Mouse (Mus musculus): ENCODE results near the gene Mmp2. TPM values are rescaled to one million over a fixed set of nuclear protein-coding genes. Genes with fewer than 3 reads are reported as not detected.

The Mmp2 gene
- polyA plus RNA-seq, 1 experiment: 18.3 TPM

- Histone ChIP-seq H3K27me3 (ENCODE audit: control insufficient read depth, insufficient read depth, low read length) (no peaks in the 10 kb centered on the region), H3K27ac (ENCODE audit: insufficient read depth, low read length) (no peak overlapping the region), H3K36me3 (ENCODE audit: control insufficient read depth, insufficient read depth, low read length) (no peaks in the 10 kb centered on the region), H3K4me1 (ENCODE audit: control insufficient read depth, insufficient read depth, insufficient read length) (no peaks in the 10 kb centered on the region), H3K4me3 (ENCODE audit: extremely low read depth, insufficient read depth, insufficient read length) (no peak overlapping the region)
- no peak for TF ChIP-seq POLR2A (IDR thresholded peaks at IDR 0.05; ENCODE audit: low read depth, low read length)
- TF ChIP-seq CTCF (IDR thresholded peaks at IDR 0.05; ENCODE audit: extremely low read depth, insufficient read depth, insufficient read length, insufficient replicate concordance): no peak
- DNase-seq (ENCODE audit: low read depth in 1 of 2, low spot score in 2 of 2): no peak
Observed at GRCm38 (mm10) chr8:92821151-92821550, 5.9 kb upstream of the Mmp2 start.

GRCm38 (mm10) chr8:92822386-92822785, 4.7 kb upstream of the Mmp2 start:
- Histone ChIP-seq H3K36me3 (ENCODE audit: control insufficient read depth, insufficient read depth, low read length) (no peaks in the 10 kb centered on the region), H3K4me3 (ENCODE audit: extremely low read depth, insufficient read depth, insufficient read length) (no peak overlapping the region), H3K4me1 (ENCODE audit: control insufficient read depth, insufficient read depth, insufficient read length) (no peaks in the 10 kb centered on the region), H3K27ac (ENCODE audit: insufficient read depth, low read length) (no peak overlapping the region), H3K27me3 (ENCODE audit: control insufficient read depth, insufficient read depth, low read length) (peaks cover 3% of the 10 kb centered on the region; the same call in 1 of the 2 replicates)
- WGBS: 44% methylated on average over 5 of the region's 5 CpGs
- no peak for DNase-seq (ENCODE audit: low read depth in 1 of 2, low spot score in 2 of 2)
- TF ChIP-seq POLR2A (IDR thresholded peaks at IDR 0.05; ENCODE audit: low read depth, low read length) (no peak), CTCF (IDR thresholded peaks at IDR 0.05; ENCODE audit: extremely low read depth, insufficient read depth, insufficient read length, insufficient replicate concordance) (no peak)

GRCm38 (mm10) chr8:92825991-92826390, 1.1 kb upstream of the Mmp2 start:
- Histone ChIP-seq H3K4me1 (ENCODE audit: control insufficient read depth, insufficient read depth, insufficient read length) (no peaks in the 10 kb centered on the region), H3K27ac (ENCODE audit: insufficient read depth, low read length) (no peak overlapping the region), H3K27me3 (ENCODE audit: control insufficient read depth, insufficient read depth, low read length) (peaks cover 3% of the 10 kb centered on the region; the same call in 1 of the 2 replicates), H3K36me3 (ENCODE audit: control insufficient read depth, insufficient read depth, low read length) (no peaks in the 10 kb centered on the region), H3K4me3 (ENCODE audit: extremely low read depth, insufficient read depth, insufficient read length) (no peak overlapping the region)
- TF ChIP-seq CTCF (IDR thresholded peaks at IDR 0.05; ENCODE audit: extremely low read depth, insufficient read depth, insufficient read length, insufficient replicate concordance) (no peak), POLR2A (IDR thresholded peaks at IDR 0.05; ENCODE audit: low read depth, low read length) (no peak)
- 66% methylated on average over 4 of the region's 4 CpGs for WGBS
- no peak for DNase-seq (ENCODE audit: low read depth in 1 of 2, low spot score in 2 of 2)

- Histone ChIP-seq H3K4me3 (ENCODE audit: extremely low read depth, insufficient read depth, insufficient read length) (no peak overlapping the region), H3K27ac (ENCODE audit: insufficient read depth, low read length) (no peak overlapping the region), H3K4me1 (ENCODE audit: control insufficient read depth, insufficient read depth, insufficient read length) (no peaks in the 10 kb centered on the region), H3K36me3 (ENCODE audit: control insufficient read depth, insufficient read depth, low read length) (no peaks in the 10 kb centered on the region), H3K27me3 (ENCODE audit: control insufficient read depth, insufficient read depth, low read length) (peaks cover 3% of the 10 kb centered on the region; the same call in 1 of the 2 replicates)
- DNase-seq (ENCODE audit: low read depth in 1 of 2, low spot score in 2 of 2): no peak
- no peak for TF ChIP-seq CTCF (IDR thresholded peaks at IDR 0.05; ENCODE audit: extremely low read depth, insufficient read depth, insufficient read length, insufficient replicate concordance)
- TF ChIP-seq POLR2A (IDR thresholded peaks at IDR 0.05; ENCODE audit: low read depth, low read length): no peak
- WGBS: 83% methylated on average over 15 of the region's 15 CpGs
Observed at GRCm38 (mm10) chr8:92828251-92828743, 1.2 kb downstream of the Mmp2 start.

- Histone ChIP-seq H3K4me3 (ENCODE audit: extremely low read depth, insufficient read depth, insufficient read length) (no peak overlapping the region), H3K27ac (ENCODE audit: insufficient read depth, low read length) (no peak overlapping the region), H3K36me3 (ENCODE audit: control insufficient read depth, insufficient read depth, low read length) (no peaks in the 10 kb centered on the region), H3K4me1 (ENCODE audit: control insufficient read depth, insufficient read depth, insufficient read length) (no peaks in the 10 kb centered on the region), H3K27me3 (ENCODE audit: control insufficient read depth, insufficient read depth, low read length) (no peaks in the 10 kb centered on the region)
- TF ChIP-seq CTCF (IDR thresholded peaks at IDR 0.05; ENCODE audit: extremely low read depth, insufficient read depth, insufficient read length, insufficient replicate concordance): no peak
- no peak for TF ChIP-seq POLR2A (IDR thresholded peaks at IDR 0.05; ENCODE audit: low read depth, low read length)
- WGBS: 54% methylated on average over 5 of the region's 5 CpGs
- DNase-seq (ENCODE audit: low read depth in 1 of 2, low spot score in 2 of 2): no peak
Observed at GRCm38 (mm10) chr8:92834065-92834731, 7.1 kb downstream of the Mmp2 start.

GRCm38 (mm10) chr8:92834786-92835500, 7.9 kb downstream of the Mmp2 start:
- no peaks in the 10 kb centered on the region for H3K36me3 ChIP-seq (ENCODE audit: control insufficient read depth, insufficient read depth, low read length)
- no peak overlapping the region for H3K4me3 ChIP-seq (ENCODE audit: extremely low read depth, insufficient read depth, insufficient read length)
- no peak for DNase-seq (ENCODE audit: low read depth in 1 of 2, low spot score in 2 of 2)
- H3K27ac ChIP-seq (ENCODE audit: insufficient read depth, low read length): no peak overlapping the region
- 88% methylated on average over 11 of the region's 11 CpGs for WGBS
- TF ChIP-seq CTCF (IDR thresholded peaks at IDR 0.05; ENCODE audit: extremely low read depth, insufficient read depth, insufficient read length, insufficient replicate concordance): no peak
- no peak for TF ChIP-seq POLR2A (IDR thresholded peaks at IDR 0.05; ENCODE audit: low read depth, low read length)
- no peaks in the 10 kb centered on the region for H3K4me1 ChIP-seq (ENCODE audit: control insufficient read depth, insufficient read depth, insufficient read length)
- no peaks in the 10 kb centered on the region for H3K27me3 ChIP-seq (ENCODE audit: control insufficient read depth, insufficient read depth, low read length)

- Histone ChIP-seq H3K27me3 (ENCODE audit: control insufficient read depth, insufficient read depth, low read length) (no peaks in the 10 kb centered on the region), H3K27ac (ENCODE audit: insufficient read depth, low read length) (no peak overlapping the region), H3K36me3 (ENCODE audit: control insufficient read depth, insufficient read depth, low read length) (no peaks in the 10 kb centered on the region), H3K4me3 (ENCODE audit: extremely low read depth, insufficient read depth, insufficient read length) (no peak overlapping the region), H3K4me1 (ENCODE audit: control insufficient read depth, insufficient read depth, insufficient read length) (no peaks in the 10 kb centered on the region)
- 93% methylated on average over 11 of the region's 11 CpGs for WGBS
- DNase-seq (ENCODE audit: low read depth in 1 of 2, low spot score in 2 of 2): no peak
- TF ChIP-seq CTCF (IDR thresholded peaks at IDR 0.05; ENCODE audit: extremely low read depth, insufficient read depth, insufficient read length, insufficient replicate concordance) (no peak), POLR2A (IDR thresholded peaks at IDR 0.05; ENCODE audit: low read depth, low read length) (no peak)
Observed at GRCm38 (mm10) chr8:92835901-92836300, 8.8 kb downstream of the Mmp2 start.

All from spleen, adult 2 months (tissue).